Mouse (Mus musculus): ENCODE measurements around the gene Muc20. TPM values are rescaled to one million over a fixed set of nuclear protein-coding genes. Genes with fewer than 3 reads are reported as not detected.

The Muc20 gene
- total RNA-seq, 2 experiments from 2014 or later, result 0.08 to 0.20 TPM

- no peak for DNase-seq
- intact Hi-C loops (cut with DNase I; ENCODE audit: low total_unique reads), result no loop called here
These were observed 61.6 kb downstream of the Muc20 start, which contains the start of gene Muc4 for GRCm38 (mm10) chr16:32735586-32735985. Gene Muc4, plus strand, starts transcription at chr16:32735886.

DNA sequence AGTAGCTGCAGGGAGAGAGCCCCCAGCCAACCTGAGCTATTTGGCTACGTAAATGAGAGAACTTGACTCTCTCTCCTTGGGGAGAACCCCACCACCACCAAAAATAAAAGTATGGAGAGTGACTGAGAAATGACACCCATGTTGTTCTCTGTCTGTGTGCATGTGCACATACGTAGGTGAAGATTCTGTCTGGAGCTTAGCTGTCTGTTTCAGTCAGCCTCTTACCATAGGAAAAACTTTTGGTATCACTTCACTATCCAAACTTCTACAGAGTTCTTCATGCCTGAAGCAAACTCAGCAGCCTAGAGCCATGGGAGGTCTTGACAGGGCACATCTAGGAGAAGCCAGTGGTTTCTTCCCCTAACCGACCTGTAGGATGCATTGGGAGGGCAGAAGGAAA is 64.0 kb downstream of the Muc20 start:
- intact Hi-C loops (cut with DNase I; ENCODE audit: low total_unique reads), result no loop called here
- DNase-seq, result no peak

DNA sequence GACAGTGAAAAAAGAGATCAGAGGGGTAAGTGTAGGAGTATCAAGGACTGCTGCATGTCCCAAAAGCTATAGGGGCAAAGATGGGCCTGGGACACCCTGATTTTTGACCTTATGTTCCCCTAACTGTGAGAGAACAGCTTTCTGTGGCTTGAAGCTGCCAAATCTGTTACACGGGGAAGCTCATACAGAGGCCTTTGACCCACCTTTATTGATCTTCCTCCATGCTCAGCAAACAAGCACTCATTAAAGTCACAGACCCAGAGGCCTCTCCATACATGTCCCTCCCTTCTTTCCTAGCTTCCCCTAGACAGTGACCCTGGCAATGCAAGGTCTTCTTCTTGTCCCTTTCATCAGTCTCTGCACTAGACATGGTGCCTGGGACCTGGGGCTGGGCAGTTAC is 68.5 kb downstream of the Muc20 start:
- no peak for DNase-seq
- intact Hi-C loops (cut with DNase I; ENCODE audit: low total_unique reads), result no loop called here

DNA sequence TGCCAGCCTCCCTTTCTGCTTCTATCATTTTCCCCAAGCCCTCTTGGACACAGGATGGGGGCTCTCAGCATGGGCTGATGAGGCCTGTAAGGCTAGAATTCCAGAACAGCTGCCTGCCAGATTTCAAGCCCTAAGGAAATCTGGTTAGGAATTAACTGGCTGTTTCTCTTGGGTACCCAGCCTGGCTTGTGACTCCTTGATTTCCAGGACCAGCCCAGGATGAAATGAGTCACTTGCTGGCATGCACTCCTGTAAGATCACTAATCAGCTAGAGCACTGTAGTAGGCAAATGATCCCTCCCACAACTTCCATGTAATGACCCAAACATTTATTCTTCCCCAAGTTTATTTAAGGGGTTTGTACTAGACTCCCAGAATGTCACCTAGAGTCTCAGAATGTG is 69.0 kb downstream of the Muc20 start:
- intact Hi-C loops (cut with DNase I; ENCODE audit: low total_unique reads), result no loop called here
- no peak for DNase-seq

Other genes starting within 250 kb of the Muc20 start
- gene Tfrc, start 188.5 kb downstream of the Muc20 start, total RNA-seq (2021), result 100 to 1,000 TPM; 285 to 408 TPM
- gene Tnk2, start 153.6 kb downstream of the Muc20 start, total RNA-seq (2021), result 10 to 100 TPM; 34.6 to 42.8 TPM
- under 1 TPM; 0.22 to 0.33 TPM for gene Muc4, start 61.5 kb downstream of the Muc20 start, total RNA-seq (2021)
- not detected for gene Smbd1, start 13.0 kb upstream of the Muc20 start, total RNA-seq (2021)
- gene Fyttd1, start 80.1 kb upstream of the Muc20 start, total RNA-seq (2021), result 100 to 1,000 TPM; 108 to 111 TPM
- 10 to 100 TPM; 28.8 to 30.0 TPM for gene Rubcn, start 80.3 kb upstream of the Muc20 start, total RNA-seq (2021)
- gene Lrch3, start 116.7 kb upstream of the Muc20 start, total RNA-seq (2021), result 10 to 100 TPM; 18.1 to 21.7 TPM